Mouse (Mus musculus) liver, postnatal 0 days (tissue): ENCODE measurements around the gene H2-Ab1.

ENCODE experiments used
- CTCF ChIP-seq: sonication (generic); IDR thresholded peaks from 2 replicates; pipeline ENCODE4 v1.5.1; 2016; ENCODE audit warnings: antibody characterized with exemption, low read depth
- EP300 ChIP-seq: IDR thresholded peaks from 2 replicates; pipeline ENCODE4 v1.6.1; 2016; ENCODE audit warnings: antibody characterized with exemption, low read depth, mild to moderate bottlenecking

DNA sequence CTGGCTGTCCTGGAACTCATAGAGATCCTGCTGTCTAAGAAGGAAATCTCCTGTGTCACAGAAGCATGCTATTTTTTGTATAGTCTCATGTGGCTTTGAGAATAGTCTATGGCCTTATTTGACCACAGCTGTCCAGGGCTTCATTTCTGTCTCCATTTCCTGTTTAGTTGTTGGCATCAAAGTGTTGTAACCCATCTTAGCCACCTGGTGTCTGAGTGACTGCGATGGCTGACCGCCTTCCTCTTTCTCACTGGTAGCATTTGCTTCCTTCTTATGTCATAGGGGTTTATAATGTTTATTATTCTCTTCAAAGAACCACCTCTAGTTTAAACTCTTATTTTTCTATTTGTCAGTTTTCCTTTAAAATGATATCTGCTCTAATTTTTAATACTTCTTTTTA lies 8.7 kb upstream of the H2-Ab1 start:
- TF ChIP-seq CTCF = peak; percentile 39
- no peak for TF ChIP-seq EP300
